Mouse (Mus musculus): ENCODE results near the gene Tstd3. TPM values are rescaled to one million over a fixed set of nuclear protein-coding genes. Genes with fewer than 3 reads are reported as not detected.
"Not testable (repeated sequence)": the region's sequence is repeated elsewhere in the genome, so short reads cannot be mapped to it uniquely, and the experiment has no call there.

Gene Tstd3
- total and polyA plus RNA-seq, 2 experiments: 5.4 to 32.0 TPM

DNA sequence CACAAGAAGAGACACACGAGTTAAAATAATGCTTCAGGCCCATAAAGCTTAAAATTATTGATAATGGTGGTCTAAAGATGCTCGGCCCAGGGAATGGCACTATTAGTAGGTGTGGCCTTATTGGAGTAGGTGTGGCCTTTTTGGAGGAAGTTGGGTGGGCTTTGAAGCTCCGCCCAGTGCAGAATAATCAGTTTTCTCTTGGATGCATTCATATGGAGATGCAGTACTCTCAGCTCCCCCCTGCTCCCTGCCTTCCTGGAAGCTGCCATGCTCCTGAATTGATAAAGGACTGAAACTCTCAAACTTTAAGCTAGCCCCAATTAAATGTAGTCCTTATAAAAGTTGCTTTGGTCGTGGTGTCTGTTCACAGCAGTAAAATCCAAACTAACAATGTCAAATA lies 3.2 kb downstream of the Tstd3 start:
- H3K36me3 ChIP-seq (ENCODE audit: control insufficient read depth, insufficient read depth, low read length): peaks cover 8% of the 10 kb centered on the region
- no peaks in the 10 kb centered on the region for H3K79me2 ChIP-seq (ENCODE audit: control insufficient read depth, insufficient read depth, low read length)
- DNase-seq (ENCODE audit: extremely low read depth, low read depth, low spot score): no peak
- H3K9ac ChIP-seq (ENCODE audit: low read depth, low read length): no peak overlapping the region
- TF ChIP-seq POLR2A (IDR thresholded peaks at IDR 0.05; ENCODE audit: extremely low read depth, insufficient read depth, low read length) (no peak), CTCF (IDR thresholded peaks at IDR 0.05; ENCODE audit: low read depth, low read length) (no peak)
- no peaks in the 10 kb centered on the region for H3K27me3 ChIP-seq (ENCODE audit: control insufficient read depth, insufficient read depth, low read length)
- H3K4me3 ChIP-seq (ENCODE audit: insufficient read depth, low read depth, low read length): no peak overlapping the region
- peaks cover 3% of the 10 kb centered on the region; the same call in 1 of the 2 replicates for H3K4me1 ChIP-seq (ENCODE audit: control insufficient read depth, insufficient read depth, low read length)
- WGBS: 75% methylated on average over 4 of the region's 4 CpGs
- H3K27ac ChIP-seq (replicated peaks; ENCODE audit: insufficient read depth, low read depth, low read length): no peak overlapping the region

DNA sequence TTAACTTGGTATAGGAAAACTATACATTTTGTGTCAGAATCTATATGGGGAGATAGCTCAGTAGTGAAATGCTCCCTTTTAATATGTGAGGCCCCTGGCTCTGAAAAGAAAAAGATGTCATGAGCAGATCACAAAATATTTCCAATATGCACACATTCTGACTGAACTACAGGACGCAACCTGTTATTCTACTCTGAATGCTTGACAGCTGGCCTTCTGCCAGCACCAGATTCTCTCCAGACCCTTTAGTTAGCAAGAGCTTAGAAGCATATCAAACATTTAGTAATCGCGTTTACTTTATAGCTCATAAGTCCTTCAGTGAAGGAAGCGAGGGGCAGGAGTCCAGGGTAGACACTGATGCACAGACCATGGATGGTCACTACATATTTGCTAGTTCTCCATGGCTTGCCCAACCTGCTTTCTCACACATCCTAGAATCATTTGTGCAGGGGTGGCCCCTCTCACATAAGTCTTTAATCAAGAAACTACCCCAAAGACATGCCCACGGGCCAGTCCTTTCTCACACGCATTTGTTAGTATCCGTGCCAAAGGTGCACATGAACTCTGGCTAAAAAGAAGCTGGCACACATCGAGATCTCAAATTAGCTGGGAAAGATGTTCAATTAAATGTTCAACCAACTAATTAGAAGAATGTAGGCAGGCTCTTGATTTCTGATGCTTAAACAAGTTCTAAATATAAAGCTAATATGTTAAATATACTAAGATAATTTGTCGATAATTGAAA lies 5.4 kb downstream of the Tstd3 start:
- no peak for DNase-seq (ENCODE audit: extremely low read depth, low read depth, low spot score)
- H3K4me3 ChIP-seq (ENCODE audit: insufficient read depth, low read depth, low read length): no peak overlapping the region
- H3K4me1 ChIP-seq (ENCODE audit: control insufficient read depth, insufficient read depth, low read length): peaks cover 3% of the 10 kb centered on the region; the same call in 1 of the 2 replicates
- H3K79me2 ChIP-seq (ENCODE audit: control insufficient read depth, insufficient read depth, low read length): no peaks in the 10 kb centered on the region
- TF ChIP-seq CTCF (IDR thresholded peaks at IDR 0.05; ENCODE audit: low read depth, low read length): no peak
- no peak for TF ChIP-seq POLR2A (IDR thresholded peaks at IDR 0.05; ENCODE audit: extremely low read depth, insufficient read depth, low read length)
- H3K36me3 ChIP-seq (ENCODE audit: control insufficient read depth, insufficient read depth, low read length): peaks cover 16% of the 10 kb centered on the region
- H3K9ac ChIP-seq (ENCODE audit: low read depth, low read length): no peak overlapping the region
- H3K27ac ChIP-seq (replicated peaks; ENCODE audit: insufficient read depth, low read depth, low read length): no peak overlapping the region
- 89% methylated on average over 9 of the region's 9 CpGs for WGBS
- no peaks in the 10 kb centered on the region for H3K27me3 ChIP-seq (ENCODE audit: control insufficient read depth, insufficient read depth, low read length)

DNA sequence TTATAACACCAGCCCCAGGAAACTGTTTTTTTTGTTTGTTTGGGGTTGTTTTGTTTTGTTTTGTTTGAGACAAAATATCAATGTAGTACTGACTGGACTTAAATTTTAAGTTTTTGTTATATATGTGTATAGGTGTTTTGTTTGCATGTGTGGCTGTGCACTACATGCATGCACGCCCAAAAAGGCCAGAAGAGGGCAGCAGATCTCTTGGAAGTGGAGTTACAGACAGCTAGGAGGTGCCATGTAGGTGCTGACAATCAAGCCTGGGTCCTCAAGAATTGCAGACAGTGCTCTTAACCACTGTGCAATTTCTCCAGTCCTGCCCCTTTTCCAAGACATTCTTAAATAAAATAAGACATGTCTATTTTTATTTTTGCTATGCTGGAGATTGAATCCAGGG lies 8.2 kb downstream of the Tstd3 start:
- no peak overlapping the region for H3K4me3 ChIP-seq (ENCODE audit: insufficient read depth, low read depth, low read length)
- peaks cover 16% of the 10 kb centered on the region for H3K36me3 ChIP-seq (ENCODE audit: control insufficient read depth, insufficient read depth, low read length)
- peak; percentile 8; the same call in 1 of the 2 replicates for TF ChIP-seq CTCF (IDR thresholded peaks at IDR 0.05; ENCODE audit: low read depth, low read length)
- no peak for TF ChIP-seq POLR2A (IDR thresholded peaks at IDR 0.05; ENCODE audit: extremely low read depth, insufficient read depth, low read length)
- H3K79me2 ChIP-seq (ENCODE audit: control insufficient read depth, insufficient read depth, low read length): no peaks in the 10 kb centered on the region
- H3K9ac ChIP-seq (ENCODE audit: low read depth, low read length): no peak overlapping the region
- H3K27me3 ChIP-seq (ENCODE audit: control insufficient read depth, insufficient read depth, low read length): no peaks in the 10 kb centered on the region
- H3K4me1 ChIP-seq (ENCODE audit: control insufficient read depth, insufficient read depth, low read length): no peaks in the 10 kb centered on the region
- DNase-seq (ENCODE audit: extremely low read depth, low read depth, low spot score): no peak
- no peak overlapping the region for H3K27ac ChIP-seq (replicated peaks; ENCODE audit: insufficient read depth, low read depth, low read length)
- WGBS: 79% methylated on average over 1 of the region's 1 CpGs

DNA sequence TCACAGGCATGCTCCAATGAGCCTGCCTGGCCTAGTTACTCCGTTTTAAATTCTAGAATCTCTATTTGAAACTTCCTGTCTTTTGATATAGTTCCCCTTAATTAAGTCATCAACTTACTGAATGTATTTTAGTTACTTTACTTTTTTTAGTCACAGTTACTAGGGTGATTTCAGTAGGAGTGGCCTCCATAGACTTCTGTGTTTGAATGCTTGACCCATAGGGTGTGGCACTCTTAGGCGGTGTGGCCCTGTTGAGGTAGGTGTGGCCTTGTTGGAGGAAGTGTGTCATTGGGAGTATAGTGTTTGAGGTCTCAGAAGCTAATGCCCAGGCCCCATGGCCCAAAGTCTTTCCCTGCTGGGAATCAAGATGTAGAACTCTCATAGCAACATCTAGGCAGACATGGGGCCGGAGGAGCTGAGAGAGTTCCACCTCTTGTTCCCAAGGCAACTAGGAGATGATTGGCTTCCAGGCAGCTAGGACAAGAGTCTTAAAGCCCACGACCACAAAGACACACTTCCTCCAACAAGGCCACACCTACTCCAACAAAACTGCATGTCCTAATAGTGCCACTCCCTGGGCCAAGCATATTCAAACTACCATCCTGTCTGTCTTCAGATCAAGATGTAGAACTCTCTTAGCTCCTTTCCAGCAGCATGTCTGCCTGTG lies 11.8 kb downstream of the Tstd3 start:
- H3K9ac ChIP-seq (ENCODE audit: low read depth, low read length): no peak overlapping the region
- H3K27ac ChIP-seq (replicated peaks; ENCODE audit: insufficient read depth, low read depth, low read length): no peak overlapping the region
- no peaks in the 10 kb centered on the region for H3K79me2 ChIP-seq (ENCODE audit: control insufficient read depth, insufficient read depth, low read length)
- H3K27me3 ChIP-seq (ENCODE audit: control insufficient read depth, insufficient read depth, low read length): no peaks in the 10 kb centered on the region
- H3K36me3 ChIP-seq (ENCODE audit: control insufficient read depth, insufficient read depth, low read length): peaks cover 18% of the 10 kb centered on the region
- no peaks in the 10 kb centered on the region for H3K4me1 ChIP-seq (ENCODE audit: control insufficient read depth, insufficient read depth, low read length)
- H3K4me3 ChIP-seq (ENCODE audit: insufficient read depth, low read depth, low read length): no peak overlapping the region
- no peak for DNase-seq (ENCODE audit: extremely low read depth, low read depth, low spot score)
- WGBS: 79% methylated on average over 4 of the region's 4 CpGs
- TF ChIP-seq CTCF (IDR thresholded peaks at IDR 0.05; ENCODE audit: low read depth, low read length): no peak
- TF ChIP-seq POLR2A (IDR thresholded peaks at IDR 0.05; ENCODE audit: extremely low read depth, insufficient read depth, low read length): no peak

DNA sequence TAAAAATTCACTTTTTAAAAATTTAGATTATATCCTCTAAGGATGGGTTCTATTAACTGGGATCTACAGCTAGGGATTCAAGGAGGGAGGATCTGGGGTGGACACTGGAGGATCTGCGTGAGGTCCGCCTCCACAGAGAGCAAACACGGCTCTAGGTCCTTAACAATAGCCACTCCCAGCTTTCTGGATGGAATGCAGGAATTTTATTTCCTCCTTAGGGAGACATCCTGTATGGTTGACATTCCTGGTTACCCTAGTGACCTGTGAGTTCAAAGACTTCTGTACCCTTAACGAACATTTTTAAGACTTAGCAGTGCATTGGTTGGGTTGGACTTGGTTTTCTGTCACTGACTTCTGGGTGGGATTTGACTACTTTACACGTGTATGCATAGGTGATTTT lies 21.3 kb downstream of the Tstd3 start:
- no peak for DNase-seq (ENCODE audit: extremely low read depth, low read depth, low spot score)
- no peak overlapping the region for H3K27ac ChIP-seq (replicated peaks; ENCODE audit: insufficient read depth, low read depth, low read length)
- 80% methylated on average over 5 of the region's 5 CpGs for WGBS
- H3K27me3 ChIP-seq (ENCODE audit: control insufficient read depth, insufficient read depth, low read length): no peaks in the 10 kb centered on the region
- H3K79me2 ChIP-seq (ENCODE audit: control insufficient read depth, insufficient read depth, low read length): no peaks in the 10 kb centered on the region
- TF ChIP-seq CTCF (IDR thresholded peaks at IDR 0.05; ENCODE audit: low read depth, low read length) (no peak), POLR2A (IDR thresholded peaks at IDR 0.05; ENCODE audit: extremely low read depth, insufficient read depth, low read length) (no peak)
- H3K36me3 ChIP-seq (ENCODE audit: control insufficient read depth, insufficient read depth, low read length): peaks cover 15% of the 10 kb centered on the region
- no peak overlapping the region for H3K9ac ChIP-seq (ENCODE audit: low read depth, low read length)
- H3K4me3 ChIP-seq (ENCODE audit: insufficient read depth, low read depth, low read length): no peak overlapping the region
- H3K4me1 ChIP-seq (ENCODE audit: control insufficient read depth, insufficient read depth, low read length): no peaks in the 10 kb centered on the region

DNA sequence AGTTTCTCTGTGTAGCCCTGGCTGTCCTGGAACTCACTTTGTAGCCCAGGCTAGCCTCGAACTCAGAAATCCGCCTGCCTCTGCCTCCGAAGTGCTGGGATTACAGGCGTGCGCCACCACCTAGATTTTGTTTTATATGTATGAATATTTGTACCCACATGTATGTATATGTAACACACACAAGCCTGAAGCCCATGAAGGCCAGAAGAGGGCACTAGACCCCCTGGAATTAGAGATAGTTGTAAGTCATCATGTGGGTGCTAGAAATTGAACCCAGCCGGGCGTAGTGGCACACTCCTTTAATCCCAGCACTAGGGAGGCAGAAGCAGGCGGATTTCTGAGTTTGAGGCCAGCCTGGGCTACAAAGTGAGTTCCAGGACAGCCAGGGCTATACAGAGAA lies 22.9 kb downstream of the Tstd3 start:
- not testable (repeated sequence) for H3K4me3 ChIP-seq (ENCODE audit: insufficient read depth, low read depth, low read length); H3K79me2 ChIP-seq (ENCODE audit: control insufficient read depth, insufficient read depth, low read length); H3K27ac ChIP-seq (replicated peaks; ENCODE audit: insufficient read depth, low read depth, low read length); H3K4me1 ChIP-seq (ENCODE audit: control insufficient read depth, insufficient read depth, low read length); DNase-seq (ENCODE audit: extremely low read depth, low read depth, low spot score); H3K9ac ChIP-seq (ENCODE audit: low read depth, low read length); H3K27me3 ChIP-seq (ENCODE audit: control insufficient read depth, insufficient read depth, low read length)
- 98% methylated on average over 8 of the region's 8 CpGs for WGBS
- peaks cover 15% of the 10 kb centered on the region for H3K36me3 ChIP-seq (ENCODE audit: control insufficient read depth, insufficient read depth, low read length)
